Mouse (Mus musculus): ENCODE data around the gene Olfr669.
"Not testable (repeated sequence)": the region's sequence is repeated elsewhere in the genome, so short reads cannot be mapped to it uniquely, and the experiment has no call there.

Olfr669 gene

DNA sequence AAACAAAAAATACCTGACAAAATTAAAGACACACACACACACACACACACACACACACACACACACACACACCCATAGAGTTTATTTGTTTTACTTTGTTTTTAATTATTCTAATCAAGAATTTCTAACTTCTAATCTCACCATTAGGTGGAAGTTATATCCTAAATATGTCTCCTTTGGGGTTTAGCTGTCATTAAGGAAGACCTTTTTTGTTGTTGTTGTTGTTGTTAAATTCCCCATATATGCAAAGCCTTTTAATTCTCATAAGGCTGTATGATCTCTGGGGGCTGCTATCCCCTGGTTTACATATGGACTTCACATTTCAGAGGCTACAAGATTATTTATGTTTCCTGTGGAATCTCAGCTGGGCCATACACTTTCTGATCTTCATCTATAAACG lies at the start of gene Olfr669:
Olfr669 (plus strand) TSS at position 301 of the 400 bp plus-strand sequence.
- DNase-seq (ENCODE audit: low spot score in 2 of 2): no peak

DNA sequence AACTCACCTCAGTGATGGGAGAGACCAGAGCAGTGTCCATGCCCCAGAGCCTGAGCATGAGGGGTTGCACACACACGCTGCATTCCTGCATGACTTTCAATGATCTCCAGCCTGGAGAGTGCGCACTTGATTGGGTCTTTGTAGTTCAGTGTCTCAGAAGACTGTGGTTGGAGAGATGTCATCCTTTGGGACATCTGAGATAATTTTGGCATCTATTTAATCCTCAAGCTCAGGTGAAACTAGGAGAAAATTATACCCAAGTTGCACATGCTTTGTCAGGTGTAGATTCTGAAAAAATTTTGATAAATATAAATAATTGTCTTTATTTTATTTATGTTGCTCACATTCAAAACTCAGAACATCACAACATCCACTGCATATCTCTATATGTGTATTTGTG lies 38.2 kb upstream of the Olfr669 start, which contains the start of gene Olfr666:
Olfr666 (minus strand) TSS at position 101 of the 400 bp plus-strand sequence.
- no peak for DNase-seq (ENCODE audit: low spot score in 2 of 2)

GRCm38 (mm10) chr7:104921382-104921781 lies 12.7 kb upstream of the Olfr669 start, which contains the start of gene Olfr667:
Gene Olfr667 (minus strand): TSS chr7:104921482.
- no peak for DNase-seq (ENCODE audit: low spot score in 2 of 2)

DNA sequence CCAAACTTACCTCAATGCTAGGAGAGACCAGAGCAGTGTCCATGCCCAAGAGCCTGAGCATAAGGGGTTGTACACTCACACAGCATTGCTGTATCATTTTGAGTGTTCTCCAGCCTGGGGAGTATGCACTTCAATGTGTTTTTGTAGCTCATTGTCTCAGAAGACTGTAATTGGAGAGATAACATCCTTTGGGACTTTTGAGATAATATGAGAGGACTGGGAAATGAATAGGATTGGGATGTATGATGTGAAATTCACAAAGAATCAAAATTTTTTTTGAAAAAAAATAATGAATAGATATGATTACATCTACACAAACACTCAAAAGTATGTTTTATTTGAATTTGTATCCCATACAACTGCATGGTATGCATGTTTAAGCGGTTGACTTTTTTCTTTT lies 6.1 kb upstream of the Olfr669 start, which contains the start of gene Olfr668:
Olfr668 (minus strand) TSS at position 101 of the 400 bp plus-strand sequence.
- no peak for DNase-seq (ENCODE audit: low spot score in 2 of 2)

DNA sequence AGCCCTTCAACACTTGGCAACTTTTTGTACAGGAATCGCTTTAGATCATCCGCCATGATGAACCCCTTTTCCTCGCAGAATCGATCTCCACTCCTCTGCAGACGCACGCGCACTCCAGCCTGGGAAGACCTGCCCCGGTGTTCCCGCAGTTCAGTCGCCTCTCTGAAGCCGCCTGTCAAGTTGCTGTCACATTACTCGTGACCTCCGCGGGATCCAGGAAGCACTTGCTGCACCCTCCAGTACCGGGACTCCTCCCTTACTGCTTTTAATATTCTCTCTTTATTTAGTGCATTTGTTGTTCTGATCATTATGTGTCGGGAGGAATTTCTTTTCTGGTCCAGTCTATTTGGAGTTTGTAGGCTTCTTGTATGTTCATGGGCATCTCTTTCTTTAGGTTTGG lies 16.2 kb downstream of the Olfr669 start:
- not testable (repeated sequence) for DNase-seq (ENCODE audit: low spot score in 2 of 2)

DNA sequence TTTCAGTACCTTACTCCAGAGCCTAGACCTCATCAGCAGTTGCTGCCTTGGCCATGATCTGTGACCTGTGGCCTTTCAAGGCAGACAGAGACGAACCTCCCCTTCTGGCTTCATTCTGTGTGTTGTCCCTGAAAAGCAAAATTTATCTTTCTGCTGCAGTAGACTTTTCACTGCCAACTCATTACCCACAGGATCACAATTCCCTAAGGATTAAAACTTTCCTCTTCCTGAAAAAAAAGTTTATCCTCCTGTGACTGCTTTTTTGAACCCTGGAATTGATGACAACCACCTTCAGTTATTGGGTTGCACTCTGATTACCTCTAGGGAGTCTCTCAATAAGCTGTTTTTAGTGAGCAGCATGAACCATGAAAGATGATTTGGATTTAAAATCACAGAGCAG lies 28.5 kb downstream of the Olfr669 start, which contains the start of gene Olfr670:
Olfr670 (minus strand) TSS at position 101 of the 400 bp plus-strand sequence.
- DNase-seq (ENCODE audit: low spot score in 2 of 2): no peak

GRCm38 (mm10) chr7:104972507-104972906 lies 38.5 kb downstream of the Olfr669 start:
- not testable (repeated sequence) for DNase-seq (ENCODE audit: low spot score in 2 of 2)

GRCm38 (mm10) chr7:104979026-104979425 lies 45.0 kb downstream of the Olfr669 start, which contains the start of gene Olfr671:
Gene Olfr671 (minus strand): TSS chr7:104979126.
- DNase-seq (ENCODE audit: low spot score in 2 of 2): no peak

All from heart, adult 9 months (tissue).